Mouse (Mus musculus): ENCODE data around the gene Ube2h.
A peak's percentile ranks its signal among the peaks of the same experiment; 100 is the strongest.

Gene Ube2h

GRCm38 (mm10) chr6:30196143-30196542 lies 108.2 kb downstream of the Ube2h start:
- no peak for DNase-seq (ENCODE audit: low spot score in 2 of 2)

GRCm38 (mm10) chr6:30195656-30196055 lies 108.7 kb downstream of the Ube2h start:
- no peak for DNase-seq (ENCODE audit: low spot score in 2 of 2)

GRCm38 (mm10) chr6:30183624-30184023 lies 120.7 kb downstream of the Ube2h start:
- DNase-seq (ENCODE audit: low spot score in 2 of 2): no peak

GRCm38 (mm10) chr6:30182038-30182437 lies 122.3 kb downstream of the Ube2h start:
- no peak for DNase-seq (ENCODE audit: low spot score in 2 of 2)

- DNase-seq (ENCODE audit: low spot score in 2 of 2): no peak
These were observed 124.0 kb downstream of the Ube2h start for GRCm38 (mm10) chr6:30180321-30180720.

GRCm38 (mm10) chr6:30179046-30179445 lies 125.3 kb downstream of the Ube2h start:
- DNase-seq (ENCODE audit: low spot score in 2 of 2): no peak

GRCm38 (mm10) chr6:30178023-30178639 lies 126.2 kb downstream of the Ube2h start:
- no peak for DNase-seq (ENCODE audit: low spot score in 2 of 2)

- no peak for DNase-seq (ENCODE audit: low spot score in 2 of 2)
These were observed 127.0 kb downstream of the Ube2h start for GRCm38 (mm10) chr6:30177305-30177704.

GRCm38 (mm10) chr6:30176496-30176895 lies 127.8 kb downstream of the Ube2h start:
- no peak for DNase-seq (ENCODE audit: low spot score in 2 of 2)

GRCm38 (mm10) chr6:30175918-30176421 lies 128.4 kb downstream of the Ube2h start:
- DNase-seq (ENCODE audit: low spot score in 2 of 2): no peak

GRCm38 (mm10) chr6:30175225-30175917 lies 129.0 kb downstream of the Ube2h start:
- DNase-seq (ENCODE audit: low spot score in 2 of 2): no peak

GRCm38 (mm10) chr6:30174461-30175224 lies 129.7 kb downstream of the Ube2h start:
- DNase-seq (ENCODE audit: low spot score in 2 of 2): no peak

- DNase-seq (ENCODE audit: low spot score in 2 of 2): no peak
These were observed 130.5 kb downstream of the Ube2h start for GRCm38 (mm10) chr6:30173551-30174460.

- peak in 1 of 2 experiments; percentile 19 for DNase-seq (ENCODE audit: low spot score in 2 of 2)
These were observed 131.4 kb downstream of the Ube2h start for GRCm38 (mm10) chr6:30172820-30173550.

GRCm38 (mm10) chr6:30172441-30172819 lies 131.9 kb downstream of the Ube2h start:
- DNase-seq (ENCODE audit: low spot score in 2 of 2): no peak

- no peak for DNase-seq (ENCODE audit: low spot score in 2 of 2)
These were observed 132.4 kb downstream of the Ube2h start for GRCm38 (mm10) chr6:30171967-30172366.

- no peak for DNase-seq (ENCODE audit: low spot score in 2 of 2)
These were observed 133.1 kb downstream of the Ube2h start for GRCm38 (mm10) chr6:30171226-30171625.

- DNase-seq (ENCODE audit: low spot score in 2 of 2): no peak
These were observed 135.2 kb downstream of the Ube2h start for GRCm38 (mm10) chr6:30169148-30169547.

- DNase-seq (ENCODE audit: low spot score in 2 of 2): no peak
These were observed 136.1 kb downstream of the Ube2h start for GRCm38 (mm10) chr6:30168275-30168674.

GRCm38 (mm10) chr6:30167192-30167591 lies 137.1 kb downstream of the Ube2h start:
- DNase-seq (ENCODE audit: low spot score in 2 of 2): no peak

- DNase-seq (ENCODE audit: low spot score in 2 of 2): no peak
These were observed 138.0 kb downstream of the Ube2h start for GRCm38 (mm10) chr6:30166349-30166748.
